Mouse (Mus musculus) adrenal gland, adult 18-20 months (tissue): ENCODE data around the gene Sh3rf1. TPM values are rescaled to one million over a fixed set of nuclear protein-coding genes. Genes with fewer than 3 reads are reported as not detected.

Experiments
- DNase-seq, 2 experiments: peaks; one replicate each; pipeline ENCODE4 v3.0.0; 2021 to 2022; ENCODE audit warnings: low spot score in 2 of 2
- total RNA-seq, 2 experiments: library from RNA; stranded (reverse); gene quantifications; 1 replicate in 1 of 2; 2 replicates in 1 of 2; pipeline ENCODE4 v1.2.3; 2021

Sh3rf1 gene
- total RNA-seq, 2 experiments from 2014 or later, result 5.3 to 9.9 TPM

DNA sequence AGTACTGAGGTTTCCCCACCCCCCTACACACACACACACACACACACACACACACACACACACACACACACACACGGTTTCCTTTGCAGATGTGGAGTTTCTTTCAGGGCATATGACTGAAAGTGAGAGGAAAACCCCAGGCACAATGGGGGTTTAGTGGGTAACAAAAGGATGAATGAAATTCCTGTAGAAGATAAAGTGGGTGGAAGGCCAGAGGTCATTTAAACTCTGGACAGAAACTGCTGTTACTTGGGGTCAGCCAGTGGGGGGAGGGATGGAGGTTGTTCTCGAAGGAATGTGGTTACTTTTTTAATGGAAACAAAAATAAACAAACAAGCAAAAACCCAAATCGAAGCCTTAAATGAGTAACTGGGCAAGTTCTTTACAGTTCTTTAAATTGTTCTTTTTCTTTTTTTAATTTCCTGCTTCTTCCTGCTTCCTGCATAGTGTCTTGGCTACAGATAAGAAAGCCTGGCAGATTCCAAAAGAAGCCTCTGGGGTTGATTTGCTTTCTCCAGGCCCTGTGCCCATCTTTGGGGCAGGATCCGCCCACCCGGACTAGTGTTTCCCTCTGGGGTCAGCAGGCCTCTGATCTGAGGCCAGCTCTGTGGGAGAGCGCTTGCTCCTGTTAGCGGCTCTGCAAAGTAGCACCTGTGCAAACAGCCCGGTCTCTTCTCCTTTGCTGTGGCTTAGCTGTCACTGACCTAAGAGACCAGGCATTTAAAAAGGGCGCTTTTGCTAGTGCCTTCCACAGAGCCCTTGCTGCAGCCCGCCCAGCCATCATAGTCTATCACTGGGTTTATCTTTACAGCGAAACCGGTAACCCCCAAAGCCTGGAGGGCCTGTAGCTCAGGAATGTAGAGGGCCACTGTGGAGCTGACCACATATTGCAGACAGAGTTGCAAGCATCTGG, 59.8 kb downstream of the Sh3rf1 start:
- no peak for DNase-seq

GRCm38 (mm10) chr8:61285896-61286295, 62.2 kb downstream of the Sh3rf1 start:
- no peak for DNase-seq

DNA sequence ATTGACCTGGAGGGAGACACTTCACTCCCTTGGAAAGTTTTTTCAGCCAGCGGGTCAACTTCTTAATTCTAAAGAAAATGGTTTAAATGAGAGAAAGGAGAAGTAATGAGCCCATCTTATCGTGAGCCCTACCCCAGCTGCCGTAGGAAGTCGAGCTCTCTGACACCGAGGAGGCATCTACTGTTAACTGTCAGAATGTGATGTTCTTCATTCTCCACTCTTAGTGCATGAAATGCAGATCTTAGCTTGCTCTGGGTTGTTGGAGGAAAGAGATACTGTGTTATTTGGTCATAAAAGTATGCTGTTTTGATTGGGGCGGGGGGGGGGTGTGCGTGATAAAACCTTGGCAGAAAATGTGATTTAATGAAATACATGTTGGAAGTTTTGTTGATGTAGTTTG, 62.7 kb downstream of the Sh3rf1 start:
- no peak for DNase-seq

GRCm38 (mm10) chr8:61286795-61287385, 63.2 kb downstream of the Sh3rf1 start:
- no peak for DNase-seq

- no peak for DNase-seq
These were observed 64.4 kb downstream of the Sh3rf1 start for GRCm38 (mm10) chr8:61288006-61288566.

GRCm38 (mm10) chr8:61288676-61289075, 65.0 kb downstream of the Sh3rf1 start:
- DNase-seq, result no peak

- DNase-seq, result no peak
These were observed 71.4 kb downstream of the Sh3rf1 start for GRCm38 (mm10) chr8:61295040-61295439.

GRCm38 (mm10) chr8:61295441-61295840, 71.8 kb downstream of the Sh3rf1 start:
- no peak for DNase-seq

- DNase-seq, result no peak
These were observed 75.2 kb downstream of the Sh3rf1 start for GRCm38 (mm10) chr8:61298828-61299227.

DNA sequence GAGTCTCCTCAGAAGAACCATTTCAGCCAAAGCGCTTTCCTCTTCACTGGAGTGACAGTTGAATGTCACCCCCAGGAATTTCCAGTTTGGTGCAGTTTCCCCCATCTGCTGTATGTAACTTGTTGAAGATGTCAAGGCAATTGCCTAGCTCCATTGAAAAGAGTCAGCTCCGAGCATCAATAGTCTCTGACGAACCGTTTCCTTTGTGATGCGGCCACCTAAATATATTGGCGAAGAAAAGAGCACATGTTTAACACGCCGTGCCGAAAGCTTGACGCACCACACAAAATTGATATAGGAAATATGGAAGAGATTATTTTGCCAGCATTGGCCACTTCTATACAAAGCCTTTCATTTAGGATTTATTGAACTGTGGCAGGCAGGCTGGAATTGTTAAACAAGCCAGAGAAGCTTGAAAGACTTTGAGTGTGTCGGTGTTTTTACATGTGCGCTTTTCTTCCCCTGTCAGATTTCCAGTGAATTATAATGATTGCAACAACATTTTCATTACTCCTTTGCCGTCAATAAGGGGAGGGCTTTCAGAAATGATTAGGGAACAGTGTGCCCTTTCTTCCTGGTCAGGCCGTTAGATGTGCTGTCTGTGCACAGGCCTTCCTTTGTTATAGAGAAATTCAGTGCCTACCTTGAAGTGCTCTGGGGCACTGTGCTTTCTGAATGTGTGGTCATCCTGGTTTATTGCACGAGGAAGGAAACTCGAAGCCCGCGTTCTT, 77.8 kb downstream of the Sh3rf1 start:
- no peak for DNase-seq

DNA sequence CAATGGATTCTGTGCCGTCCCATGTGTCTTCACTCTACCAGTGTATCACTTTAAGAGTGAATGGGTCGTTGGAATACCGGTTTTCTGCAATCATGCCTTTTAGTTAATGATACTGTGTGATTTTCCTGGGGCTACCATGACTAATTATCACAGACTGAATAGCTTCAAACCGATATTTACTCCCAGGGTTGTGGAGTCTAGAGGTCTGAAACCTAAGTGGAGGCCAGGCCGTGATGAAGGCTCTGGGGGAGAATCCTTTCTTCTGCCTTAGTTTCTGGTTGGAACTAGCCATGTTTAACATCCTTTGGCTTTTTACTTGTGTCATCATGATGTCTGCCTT, 78.3 kb downstream of the Sh3rf1 start:
- no peak for DNase-seq

DNA sequence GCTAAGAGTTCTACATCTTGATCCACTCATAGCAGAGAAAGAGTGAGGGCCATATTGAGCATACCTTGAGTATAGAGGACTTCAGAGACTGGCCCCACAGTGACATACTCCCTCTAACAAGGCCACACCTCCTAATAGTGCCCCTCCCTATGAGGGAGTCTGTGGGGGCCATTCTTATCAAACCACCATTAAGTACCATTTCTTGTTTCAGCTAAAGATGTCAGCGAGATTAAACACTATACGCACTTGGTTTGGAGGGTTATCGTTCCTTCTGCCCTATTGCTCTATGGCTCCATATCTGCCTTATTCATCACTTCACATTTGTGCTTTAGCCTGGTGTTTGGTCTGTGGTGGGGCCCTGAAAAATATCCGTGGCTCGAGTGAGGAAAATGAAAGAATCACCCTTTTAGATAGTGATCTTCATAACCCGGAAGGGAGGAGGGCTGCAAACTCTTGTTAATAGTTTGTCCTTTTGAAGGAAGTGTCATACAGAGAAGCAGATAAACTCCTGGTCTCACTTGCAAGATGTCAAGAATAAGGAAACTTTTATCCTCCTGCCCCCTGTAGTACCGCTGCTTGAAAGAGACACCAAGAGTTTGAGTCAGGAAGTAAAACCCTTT, 81.9 kb downstream of the Sh3rf1 start:
- no peak for DNase-seq

- DNase-seq, result no peak
These were observed 82.9 kb downstream of the Sh3rf1 start for GRCm38 (mm10) chr8:61306501-61307112.

GRCm38 (mm10) chr8:61308896-61309295, 85.2 kb downstream of the Sh3rf1 start:
- DNase-seq, result no peak

GRCm38 (mm10) chr8:61309530-61310402, 86.1 kb downstream of the Sh3rf1 start:
- DNase-seq, result no peak

- no peak for DNase-seq
These were observed 86.8 kb downstream of the Sh3rf1 start for GRCm38 (mm10) chr8:61310403-61310871.

GRCm38 (mm10) chr8:61313016-61313415, 89.3 kb downstream of the Sh3rf1 start:
- DNase-seq, result no peak

DNA sequence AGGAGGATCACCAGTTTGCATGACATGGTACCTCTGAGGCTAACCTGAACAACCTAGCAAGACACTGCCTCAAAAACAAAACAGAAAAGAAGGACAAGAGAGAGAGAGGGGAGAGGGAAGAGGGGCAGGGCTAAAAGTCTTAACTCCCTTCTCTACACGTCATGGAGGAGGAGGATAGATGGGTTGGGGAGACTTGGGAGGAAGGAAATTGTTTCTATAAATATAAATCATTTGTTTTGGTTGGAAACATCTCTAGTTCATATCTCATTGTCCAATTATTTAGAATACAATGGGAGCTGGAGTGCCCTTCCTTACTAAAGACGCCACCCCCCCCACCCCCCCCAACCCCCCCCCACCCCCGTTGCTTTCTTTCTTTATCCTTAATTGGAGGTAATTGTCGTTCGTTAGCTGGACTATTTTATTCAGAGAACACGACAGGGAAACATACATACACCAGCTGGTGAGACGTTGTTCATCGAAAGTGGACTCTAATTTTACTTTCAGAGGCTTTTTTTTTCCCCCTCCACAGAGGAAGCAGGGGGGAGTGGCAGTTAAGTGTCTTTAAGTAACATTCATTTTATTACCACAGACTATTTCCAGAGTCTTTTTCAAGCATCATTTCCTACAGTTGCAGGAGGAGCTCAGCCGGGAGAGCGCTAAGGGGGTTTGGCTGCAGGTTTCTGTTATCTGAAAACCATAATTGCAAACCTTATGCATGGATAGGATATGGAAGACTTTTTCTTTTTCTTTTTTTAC, 92.5 kb downstream of the Sh3rf1 start:
- DNase-seq, result no peak
